Mouse (Mus musculus) forebrain, embryonic 16.5 days (tissue): ENCODE measurements around the gene Pla2g4a. TPM values are rescaled to one million over a fixed set of nuclear protein-coding genes. Genes with fewer than 3 reads are reported as not detected.

Experiments used
- ATAC-seq: fragments of 200-750 bp; cut with Nextera tagmentation; 2 replicates; pipeline ENCODE4 v1.8.0; 2017; ENCODE audit warnings: mild to moderate bottlenecking, moderate library complexity
- H3K27ac ChIP-seq: fragments of 300-500 bp; sonication (generic); 2 replicates; pipeline ENCODE4 v1.5.1; 2014; ENCODE audit warnings: low read length, control low read depth
- H3K27me3 ChIP-seq: fragments of 300-500 bp; sonication (generic); replicated peaks from 2 replicates; pipeline ENCODE4 v1.6.1; 2014; ENCODE audit warnings: low read length; ENCODE audit not compliant: control insufficient read depth, insufficient read depth
- H3K36me3 ChIP-seq: fragments of 300-500 bp; sonication (generic); 2 replicates; pipeline ENCODE4 v1.6.1; 2014; ENCODE audit not compliant: control insufficient read depth, insufficient read depth
- H3K4me1 ChIP-seq: fragments of 300-500 bp; sonication (generic); replicated peaks from 2 replicates; pipeline ENCODE4 v1.6.1; 2014; ENCODE audit warnings: low read length; ENCODE audit not compliant: control insufficient read depth, insufficient read depth
- H3K4me2 ChIP-seq: fragments of 300-500 bp; sonication (generic); 2 replicates; pipeline ENCODE4 v1.6.1; 2014; ENCODE audit warnings: mild to moderate bottlenecking, low read length, control low read depth
- H3K4me3 ChIP-seq: fragments of 300-500 bp; sonication (generic); replicated peaks from 2 replicates; pipeline ENCODE4 v1.5.1; 2014; ENCODE audit warnings: mild to moderate bottlenecking, low read length, control low read depth
- H3K9ac ChIP-seq: fragments of 300-500 bp; sonication (generic); replicated peaks from 2 replicates; pipeline ENCODE4 v1.6.1; 2014; ENCODE audit warnings: low read depth, low read length, control low read depth
- H3K9me3 ChIP-seq: fragments of 300-500 bp; sonication (generic); 2 replicates; pipeline ENCODE4 v1.6.1; 2016; ENCODE audit warnings: low read length; ENCODE audit not compliant: control insufficient read depth
- WGBS: fragments of 180-500 bp; shearing (Covaris S2); extraction: QIAGEN DNeasy Blood & Tissue Kit; methylation state at CpG from one replicate; pipeline ENCODE4 v1.1.7; 2014; 5-methylcytosine and 5-hydroxymethylcytosine counted together
- polyA plus RNA-seq: library from polyadenylated mRNA; unstranded; fragments of >200 nt; fragmentation: Nextera tagmentation; extraction: Ambion mirVana; gene quantifications from 2 replicates; pipeline ENCODE4 v1.2.1, GENCODE M21; 2015

Pla2g4a gene
- polyA plus RNA-seq, 1 experiment from 2014 or later = 1.2 TPM

DNA sequence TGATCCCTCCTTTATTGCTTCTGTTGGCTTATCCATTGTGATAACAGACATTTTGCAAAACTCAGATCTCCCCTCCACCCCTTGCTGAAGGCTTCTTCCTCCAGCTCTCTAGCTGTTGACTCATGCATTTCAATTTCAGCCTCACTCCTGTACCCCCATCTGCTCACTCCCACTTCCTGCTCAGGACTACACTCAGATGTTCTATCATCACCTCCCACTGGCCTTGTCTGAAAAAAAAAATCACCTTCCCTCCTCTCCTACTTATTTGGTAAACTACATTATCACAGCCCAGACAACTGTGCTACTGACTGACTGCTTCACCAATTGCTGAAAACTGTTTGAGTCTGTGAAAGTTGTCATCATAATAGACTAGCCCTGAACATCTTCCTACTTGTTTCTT is 93.8 kb downstream of the Pla2g4a start:
- no peaks in the 10 kb centered on the region for H3K4me1 ChIP-seq
- H3K4me2 ChIP-seq = no peak overlapping the region
- ATAC-seq = no peak
- no peaks in the 10 kb centered on the region for H3K36me3 ChIP-seq
- no peaks in the 10 kb centered on the region for H3K27me3 ChIP-seq
- H3K9me3 ChIP-seq = no peaks in the 10 kb centered on the region
- H3K4me3 ChIP-seq = no peak overlapping the region
- no peak overlapping the region for H3K27ac ChIP-seq
- H3K9ac ChIP-seq = no peak overlapping the region

DNA sequence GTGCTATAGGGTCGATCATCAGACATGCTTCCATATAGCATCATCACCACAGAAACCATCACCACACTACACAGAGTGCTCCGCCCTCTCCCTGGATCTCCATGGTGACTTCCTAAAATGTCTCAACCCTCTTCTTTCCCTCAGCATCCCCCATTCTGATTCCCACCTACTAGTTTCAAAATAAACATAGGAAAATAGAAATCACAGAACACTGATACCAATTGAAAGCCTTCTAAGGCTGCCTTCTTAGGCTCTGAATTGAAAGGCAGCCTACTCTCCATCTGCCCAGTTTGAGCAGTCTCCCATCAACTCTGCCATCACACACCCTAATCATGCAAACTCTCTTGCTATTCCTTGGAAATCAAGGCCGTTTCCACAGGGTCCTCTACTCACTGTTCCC is 94.9 kb downstream of the Pla2g4a start:
- no peak overlapping the region for H3K4me3 ChIP-seq
- 88% methylated on average over 3 of the region's 3 CpGs for WGBS

DNA sequence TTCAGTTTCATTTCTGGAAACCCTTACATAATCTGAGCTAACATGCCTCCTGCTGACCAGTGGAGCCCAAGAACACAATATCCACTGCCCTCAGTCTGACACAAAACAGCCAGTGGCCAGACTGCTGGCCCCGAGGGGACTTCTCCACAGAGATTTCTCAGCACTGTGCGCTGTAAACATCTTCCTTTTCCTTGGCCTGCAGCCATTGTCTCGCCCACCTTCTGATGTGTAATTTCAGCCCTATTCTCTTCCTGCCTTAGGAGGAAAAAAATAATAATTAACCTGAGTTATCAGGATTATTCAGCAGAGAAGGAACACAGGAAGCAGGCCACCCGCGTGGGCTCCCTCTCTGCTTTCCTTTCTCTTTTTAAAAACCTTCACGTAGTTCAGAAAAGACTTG is 98.3 kb downstream of the Pla2g4a start:
- no peak overlapping the region for H3K4me3 ChIP-seq
- no peaks in the 10 kb centered on the region for H3K4me1 ChIP-seq
- H3K9ac ChIP-seq = no peak overlapping the region
- no peak for ATAC-seq
- no peak overlapping the region for H3K4me2 ChIP-seq
- no peak overlapping the region for H3K27ac ChIP-seq
- WGBS = 60% methylated on average over 6 of the region's 6 CpGs
- no peaks in the 10 kb centered on the region for H3K36me3 ChIP-seq
- no peaks in the 10 kb centered on the region for H3K27me3 ChIP-seq
- no peaks in the 10 kb centered on the region for H3K9me3 ChIP-seq

More for the DNA sequence above, 94.9 kb downstream of the Pla2g4a start:
- Histone ChIP-seq H3K9me3 (no peaks in the 10 kb centered on the region), H3K36me3 (no peaks in the 10 kb centered on the region), H3K4me1 (no peaks in the 10 kb centered on the region), H3K9ac (no peak overlapping the region), H3K27me3 (no peaks in the 10 kb centered on the region), H3K27ac (no peak overlapping the region), H3K4me2 (no peak overlapping the region)
- ATAC-seq = no peak

DNA sequence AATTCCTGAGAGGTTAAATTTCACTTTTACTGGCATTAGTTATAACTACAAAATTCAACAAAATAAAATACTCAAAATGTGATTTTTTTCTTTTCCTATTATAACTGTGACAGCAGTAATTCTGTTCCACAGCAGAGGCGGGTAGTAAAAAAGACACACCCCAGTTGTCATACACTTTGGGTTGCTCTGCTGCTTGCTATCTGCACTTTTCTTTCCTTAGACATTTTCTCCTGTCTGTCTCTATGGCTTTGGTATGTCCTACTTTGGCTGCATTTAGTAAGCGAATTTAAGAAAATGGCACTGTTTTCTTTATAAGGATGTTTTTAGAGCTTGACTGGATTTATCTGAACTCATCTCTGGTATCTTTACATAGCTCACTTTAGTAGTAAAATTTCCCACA is 98.9 kb downstream of the Pla2g4a start:
- no peaks in the 10 kb centered on the region for H3K4me1 ChIP-seq
- H3K9me3 ChIP-seq = no peaks in the 10 kb centered on the region
- no peak overlapping the region for H3K4me3 ChIP-seq
- no peaks in the 10 kb centered on the region for H3K27me3 ChIP-seq
- 90% methylated on average over 2 of the region's 2 CpGs for whole genome bisulfite sequencing
- H3K36me3 ChIP-seq = no peaks in the 10 kb centered on the region
- no peak for ATAC-seq
- H3K27ac ChIP-seq = no peak overlapping the region
- H3K4me2 ChIP-seq = no peak overlapping the region
- no peak overlapping the region for H3K9ac ChIP-seq

DNA sequence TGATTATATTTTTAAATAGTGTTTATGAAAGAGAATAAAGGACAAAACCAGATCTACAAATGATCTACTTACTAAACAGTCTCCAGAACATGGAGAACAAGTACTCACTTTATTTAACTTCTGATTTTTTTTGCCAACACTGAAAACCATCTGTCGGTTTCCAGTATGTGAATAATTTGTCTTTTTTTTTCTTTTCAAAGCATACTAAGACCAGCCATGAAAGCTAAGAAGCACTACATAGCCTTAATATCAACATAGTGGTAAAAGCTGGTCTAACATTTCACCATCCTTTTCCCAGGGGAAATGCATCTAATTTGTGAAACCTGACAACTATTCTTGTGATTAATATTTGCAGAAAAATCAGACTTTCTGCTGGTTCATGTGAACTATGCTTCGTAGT is 99.5 kb downstream of the Pla2g4a start:
- no peak overlapping the region for H3K9ac ChIP-seq
- no peaks in the 10 kb centered on the region for H3K27me3 ChIP-seq
- 77% methylated on average over 2 of the region's 2 CpGs for WGBS
- H3K27ac ChIP-seq = no peak overlapping the region
- H3K4me2 ChIP-seq = no peak overlapping the region
- H3K36me3 ChIP-seq = no peaks in the 10 kb centered on the region
- no peak for ATAC-seq
- no peak overlapping the region for H3K4me3 ChIP-seq
- no peaks in the 10 kb centered on the region for H3K4me1 ChIP-seq
- no peaks in the 10 kb centered on the region for H3K9me3 ChIP-seq

DNA sequence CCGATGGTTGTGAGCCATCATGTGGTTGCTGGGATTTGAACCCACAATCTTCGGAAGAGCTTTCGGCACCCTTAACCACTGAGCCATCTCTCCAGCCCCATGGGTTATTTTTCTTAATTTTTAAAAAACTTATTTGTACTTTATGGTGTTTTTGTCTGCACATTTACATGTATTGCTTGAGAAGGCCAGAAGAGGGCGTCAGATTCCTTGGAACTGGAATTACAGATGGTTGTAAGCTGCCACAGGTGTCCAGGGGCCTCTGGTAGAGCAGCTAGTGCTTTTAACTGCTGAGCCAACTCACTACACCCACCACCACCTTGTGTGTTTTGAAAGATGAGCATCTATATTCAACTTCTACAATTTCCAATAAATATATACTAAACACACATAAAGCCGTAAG is 102.4 kb downstream of the Pla2g4a start:
- Histone ChIP-seq H3K4me1 (no peaks in the 10 kb centered on the region), H3K36me3 (no peaks in the 10 kb centered on the region), H3K27ac (no peak overlapping the region), H3K9me3 (no peaks in the 10 kb centered on the region), H3K9ac (no peak overlapping the region), H3K4me3 (no peak overlapping the region), H3K27me3 (no peaks in the 10 kb centered on the region), H3K4me2 (no peak overlapping the region)
- WGBS = 78% methylated on average over 5 of the region's 5 CpGs
- no peak for ATAC-seq

DNA sequence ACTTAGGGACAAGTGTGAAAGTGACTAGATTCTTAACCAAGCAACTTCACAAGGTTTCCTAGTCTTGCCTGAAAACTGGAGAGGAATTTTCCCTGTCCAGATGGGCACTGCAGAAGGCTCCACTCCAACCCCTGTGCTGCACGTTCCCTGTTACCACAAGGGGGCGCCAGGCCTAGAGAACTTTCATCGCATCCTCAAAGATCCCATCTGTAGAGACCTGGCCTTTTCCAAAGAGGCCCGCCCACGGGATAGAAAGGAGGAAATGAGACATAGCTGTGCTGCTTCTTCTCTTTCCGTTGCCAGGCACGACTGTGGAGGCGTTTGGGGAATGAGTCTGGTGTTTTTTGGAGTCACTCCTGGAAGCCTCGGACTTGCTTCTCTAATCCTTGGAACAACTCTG is 104.4 kb downstream of the Pla2g4a start:
- no peak overlapping the region for H3K9ac ChIP-seq
- no peak overlapping the region for H3K4me2 ChIP-seq
- no peak overlapping the region for H3K27ac ChIP-seq
- WGBS = 27% methylated on average over 9 of the region's 9 CpGs
- H3K4me3 ChIP-seq = no peak overlapping the region
- H3K36me3 ChIP-seq = no peaks in the 10 kb centered on the region
- H3K9me3 ChIP-seq = no peaks in the 10 kb centered on the region
- no peaks in the 10 kb centered on the region for H3K4me1 ChIP-seq
- ATAC-seq = no peak
- H3K27me3 ChIP-seq = no peaks in the 10 kb centered on the region

DNA sequence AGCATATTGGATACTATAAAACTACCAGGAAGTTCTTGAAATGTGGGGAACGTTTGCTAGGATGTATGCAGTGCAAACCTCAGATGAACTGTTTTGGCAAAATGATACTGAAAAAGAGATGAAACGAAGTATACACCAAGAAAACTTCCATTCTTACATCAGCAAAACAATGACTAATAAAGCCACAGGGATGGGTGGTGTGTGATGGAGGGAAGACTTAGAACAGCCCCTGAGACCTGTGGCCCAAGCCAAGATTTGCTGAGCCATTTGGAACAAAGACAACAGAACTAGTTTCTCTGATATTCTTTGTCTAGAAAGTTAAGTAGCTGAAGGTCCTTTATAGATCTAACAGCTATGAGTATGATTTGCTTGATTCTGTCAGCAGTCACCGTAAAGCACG is 105.5 kb downstream of the Pla2g4a start:
- 85% methylated on average over 4 of the region's 4 CpGs for WGBS
- H3K27me3 ChIP-seq = no peaks in the 10 kb centered on the region
- no peaks in the 10 kb centered on the region for H3K4me1 ChIP-seq
- ATAC-seq = no peak
- no peak overlapping the region for H3K9ac ChIP-seq
- H3K4me2 ChIP-seq = no peak overlapping the region
- no peak overlapping the region for H3K27ac ChIP-seq
- no peaks in the 10 kb centered on the region for H3K36me3 ChIP-seq
- H3K4me3 ChIP-seq = no peak overlapping the region
- no peaks in the 10 kb centered on the region for H3K9me3 ChIP-seq

DNA sequence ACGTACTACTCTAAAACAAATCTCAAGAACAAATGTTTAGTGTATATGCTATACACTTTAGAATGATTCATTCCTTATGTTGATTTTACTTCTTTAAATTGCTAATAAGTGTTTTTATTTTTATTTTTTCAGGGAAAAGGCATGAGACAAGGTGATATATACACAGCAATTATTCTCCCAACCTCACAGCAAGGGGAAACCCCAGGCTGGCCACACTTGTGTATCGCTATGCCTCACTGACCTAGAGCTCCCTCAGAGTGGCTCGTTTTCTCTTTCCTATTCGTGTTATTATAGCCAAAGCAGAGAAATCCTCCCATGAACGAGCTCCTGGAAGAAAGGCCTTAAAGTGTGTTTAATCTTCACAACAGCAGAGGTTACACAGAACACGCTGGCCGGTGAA is 106.2 kb downstream of the Pla2g4a start:
- Histone ChIP-seq H3K4me2 (no peak overlapping the region), H3K9ac (no peak overlapping the region), H3K36me3 (no peaks in the 10 kb centered on the region), H3K4me1 (no peaks in the 10 kb centered on the region), H3K9me3 (no peaks in the 10 kb centered on the region), H3K27ac (no peak overlapping the region), H3K27me3 (no peaks in the 10 kb centered on the region), H3K4me3 (no peak overlapping the region)
- 74% methylated on average over 7 of the region's 7 CpGs for WGBS
- no peak for ATAC-seq

DNA sequence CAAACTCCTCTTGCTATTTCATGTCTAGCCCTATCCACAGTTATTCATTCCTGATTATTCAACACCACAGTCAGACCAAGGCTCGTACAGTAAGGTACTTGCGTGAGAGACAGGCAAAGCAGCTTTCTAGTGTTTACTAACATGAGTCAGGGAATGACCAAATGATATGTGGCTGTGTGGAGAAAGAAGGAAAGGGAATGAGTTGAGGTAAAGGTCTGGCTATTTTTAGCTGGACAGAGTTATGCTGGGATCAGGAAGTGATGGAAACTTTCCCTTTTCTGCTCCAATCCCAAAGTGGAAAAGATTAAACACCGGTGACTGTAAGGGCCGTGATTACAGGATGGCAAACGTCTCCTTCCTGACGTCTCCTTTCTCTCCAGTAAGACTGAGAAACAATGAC is 114.4 kb downstream of the Pla2g4a start:
- 71% methylated on average over 6 of the region's 6 CpGs for WGBS
- H3K36me3 ChIP-seq = no peaks in the 10 kb centered on the region

More for the DNA sequence above, 114.4 kb downstream of the Pla2g4a start:
- no peak for ATAC-seq
- Histone ChIP-seq H3K4me2 (no peak overlapping the region), H3K9me3 (no peaks in the 10 kb centered on the region), H3K27me3 (no peaks in the 10 kb centered on the region), H3K4me1 (no peaks in the 10 kb centered on the region), H3K9ac (no peak overlapping the region), H3K4me3 (no peak overlapping the region), H3K27ac (no peak overlapping the region)
